Mouse (Mus musculus): ENCODE measurements at regions not wholly inside any gene's neighbourhood (a gene's known extent, or its start where the extent isn't known, plus 50 kb on each side); places are given as distances from the start of the nearest gene placed in this dataset.

DNA sequence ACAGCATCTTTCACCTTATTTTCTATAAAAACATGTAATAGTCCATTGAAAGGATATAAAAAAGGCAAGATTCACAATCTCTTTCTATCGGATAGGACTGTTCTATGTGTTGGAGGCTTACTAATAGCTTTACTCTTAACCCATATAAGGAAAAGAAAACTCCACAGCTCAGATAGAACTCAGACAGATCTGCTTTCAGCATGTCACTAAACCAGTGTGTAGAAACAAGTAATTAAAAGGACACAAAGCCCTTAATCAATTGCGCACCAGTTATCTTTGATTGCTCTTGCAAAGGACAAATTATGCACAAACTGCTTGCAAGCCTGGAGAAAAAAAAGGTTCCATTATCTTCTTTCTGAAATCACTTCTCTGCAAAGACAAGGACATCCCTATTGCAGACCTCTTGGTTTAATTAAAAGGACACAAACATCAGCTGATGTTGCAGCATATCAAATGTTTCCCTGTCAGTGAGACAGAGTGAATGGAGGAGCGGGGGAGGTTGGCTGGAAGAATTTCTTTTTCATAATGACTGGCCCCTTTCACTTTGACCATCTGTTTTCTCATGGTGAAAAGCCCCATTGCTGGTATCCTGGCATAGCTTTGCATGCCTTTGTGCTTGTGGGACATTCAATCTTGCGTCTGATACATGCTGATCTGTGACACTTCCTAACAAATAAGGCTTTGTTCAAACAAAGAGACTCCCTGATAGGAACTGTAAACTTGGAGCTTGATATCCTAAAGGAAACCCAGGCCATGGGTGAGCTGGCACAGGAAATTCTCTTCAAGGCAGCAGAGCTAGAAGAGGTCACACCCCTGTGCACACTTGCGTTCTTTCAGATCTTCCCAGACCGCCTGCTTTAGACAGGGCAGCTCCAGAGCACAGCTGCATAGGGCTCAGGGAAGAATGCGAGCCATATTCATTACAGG lies 162.8 kb upstream of the Rgmb start:
- Histone ChIP-seq H3K27ac (ENCODE audit: low read depth, low read length) (peak overlapping the region; percentile 76), H3K4me1 (replicated peaks; ENCODE audit: control insufficient read depth, insufficient read depth, low read length) (peaks cover 11% of the 10 kb centered on the region; the same call in 1 of the 2 replicates), H3K36me3 (ENCODE audit: control insufficient read depth, insufficient read depth, low read length) (no peaks in the 10 kb centered on the region), H3K9me3 (ENCODE audit: control insufficient read depth, low read length) (no peaks in the 10 kb centered on the region), H3K4me3 (ENCODE audit: low read depth, low read length) (no peak overlapping the region), H3K9ac (ENCODE audit: low read length) (no peak overlapping the region), H3K4me2 (ENCODE audit: low read depth, low read length, severe bottlenecking) (peak overlapping the region; percentile 18; the same call in 1 of the 2 replicates), H3K27me3 (ENCODE audit: control insufficient read depth, insufficient read depth, low read length) (no peaks in the 10 kb centered on the region)
- DNase-seq (ENCODE audit: low spot score), result peak; percentile 64
- 10% methylated on average over 7 of the region's 7 CpGs for WGBS
- peak; percentile 84 for ATAC-seq (replicated peaks; ENCODE audit: low FRiP score)

- 44% methylated on average over 5 of the region's 5 CpGs for WGBS
- no peak for ATAC-seq (replicated peaks; ENCODE audit: low FRiP score)
- Histone ChIP-seq H3K27me3 (ENCODE audit: control insufficient read depth, insufficient read depth, low read length) (no peaks in the 10 kb centered on the region), H3K4me2 (ENCODE audit: low read depth, low read length, severe bottlenecking) (no peak overlapping the region), H3K27ac (ENCODE audit: low read depth, low read length) (no peak overlapping the region), H3K9me3 (ENCODE audit: control insufficient read depth, low read length) (no peaks in the 10 kb centered on the region), H3K9ac (ENCODE audit: low read length) (no peak overlapping the region), H3K4me1 (replicated peaks; ENCODE audit: control insufficient read depth, insufficient read depth, low read length) (peaks cover 11% of the 10 kb centered on the region; the same call in 1 of the 2 replicates), H3K36me3 (ENCODE audit: control insufficient read depth, insufficient read depth, low read length) (no peaks in the 10 kb centered on the region), H3K4me3 (ENCODE audit: low read depth, low read length) (no peak overlapping the region)
- DNase-seq (ENCODE audit: low spot score), result no peak
Measured at GRCm38 (mm10) chr17:15991916-15992315, 161.1 kb upstream of the Rgmb start.

DNA sequence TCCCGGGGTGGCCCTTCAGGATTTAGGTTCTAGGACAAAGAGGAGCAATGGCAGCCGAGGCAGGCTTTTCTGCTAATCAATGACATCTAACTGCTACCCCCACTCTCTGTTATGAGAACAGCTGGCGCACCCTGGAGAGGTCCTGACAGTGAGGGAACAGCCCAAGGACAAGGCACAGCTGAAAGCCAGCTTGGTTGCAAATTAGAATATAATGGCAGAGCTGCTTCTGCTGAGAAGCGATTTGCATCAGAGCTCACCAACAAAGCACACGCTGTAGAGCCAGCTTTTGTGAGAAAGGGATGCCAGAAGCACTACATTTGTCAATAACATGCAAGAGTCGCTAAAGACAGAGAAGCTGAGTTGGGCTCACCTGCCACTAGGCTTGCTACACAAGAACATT lies 159.5 kb upstream of the Rgmb start:
- Histone ChIP-seq H3K27ac (ENCODE audit: low read depth, low read length) (peak overlapping the region; percentile 60), H3K27me3 (ENCODE audit: control insufficient read depth, insufficient read depth, low read length) (no peaks in the 10 kb centered on the region), H3K36me3 (ENCODE audit: control insufficient read depth, insufficient read depth, low read length) (no peaks in the 10 kb centered on the region), H3K4me2 (ENCODE audit: low read depth, low read length, severe bottlenecking) (no peak overlapping the region), H3K4me1 (replicated peaks; ENCODE audit: control insufficient read depth, insufficient read depth, low read length) (peaks cover 11% of the 10 kb centered on the region; the same call in 1 of the 2 replicates), H3K9me3 (ENCODE audit: control insufficient read depth, low read length) (no peaks in the 10 kb centered on the region), H3K9ac (ENCODE audit: low read length) (no peak overlapping the region), H3K4me3 (ENCODE audit: low read depth, low read length) (no peak overlapping the region)
- ATAC-seq (replicated peaks; ENCODE audit: low FRiP score) (peak; percentile 69), DNase-seq (ENCODE audit: low spot score) (peak; percentile 60)
- WGBS, result 1% methylated on average over 6 of the region's 6 CpGs

- 64% methylated on average over 2 of the region's 2 CpGs for WGBS
- no peaks in the 10 kb centered on the region for H3K27me3 ChIP-seq (ENCODE audit: control insufficient read depth, insufficient read depth, low read length)
- no peak overlapping the region for H3K27ac ChIP-seq (ENCODE audit: low read depth, low read length)
- H3K4me2 ChIP-seq (ENCODE audit: low read depth, low read length, severe bottlenecking), result no peak overlapping the region
- H3K36me3 ChIP-seq (ENCODE audit: control insufficient read depth, insufficient read depth, low read length), result no peaks in the 10 kb centered on the region
- no peaks in the 10 kb centered on the region for H3K9me3 ChIP-seq (ENCODE audit: control insufficient read depth, low read length)
- no peaks in the 10 kb centered on the region for H3K4me1 ChIP-seq (replicated peaks; ENCODE audit: control insufficient read depth, insufficient read depth, low read length)
- DNase-seq (ENCODE audit: low spot score) (no peak), ATAC-seq (replicated peaks; ENCODE audit: low FRiP score) (no peak; the same call in 1 of the 2 replicates)
- H3K9ac ChIP-seq (ENCODE audit: low read length), result no peak overlapping the region
- H3K4me3 ChIP-seq (ENCODE audit: low read depth, low read length), result no peak overlapping the region
Measured at GRCm38 (mm10) chr17:15981558-15981957, 150.7 kb upstream of the Rgmb start.

- WGBS, result 47% methylated on average over 7 of the region's 7 CpGs
- DNase-seq (ENCODE audit: low spot score), result peak; percentile 59
Measured at GRCm38 (mm10) chr17:15977374-15978031, 146.7 kb upstream of the Rgmb start.

DNA sequence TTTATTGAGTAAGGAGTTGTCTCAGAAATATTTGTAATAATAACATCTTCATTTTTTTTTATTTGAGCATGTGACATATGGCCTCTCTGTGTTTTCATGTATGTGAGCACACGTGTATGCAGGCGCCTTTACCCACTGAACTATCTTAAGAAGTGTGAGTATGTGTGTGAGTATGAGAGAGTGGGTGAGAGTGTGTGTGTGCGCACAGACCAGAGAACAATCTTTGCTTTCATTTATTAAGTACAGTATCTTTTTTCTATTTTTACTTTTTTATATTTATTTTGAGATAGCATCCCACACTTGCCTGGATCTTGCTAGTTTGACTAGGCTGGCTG lies 140.5 kb upstream of the Rgmb start:
- Histone ChIP-seq H3K27me3 (ENCODE audit: control insufficient read depth, insufficient read depth, low read length) (no peaks in the 10 kb centered on the region), H3K4me3 (ENCODE audit: low read depth, low read length) (no peak overlapping the region), H3K4me1 (replicated peaks; ENCODE audit: control insufficient read depth, insufficient read depth, low read length) (no peaks in the 10 kb centered on the region), H3K27ac (ENCODE audit: low read depth, low read length) (no peak overlapping the region), H3K9me3 (ENCODE audit: control insufficient read depth, low read length) (no peaks in the 10 kb centered on the region), H3K9ac (ENCODE audit: low read length) (no peak overlapping the region), H3K4me2 (ENCODE audit: low read depth, low read length, severe bottlenecking) (no peak overlapping the region), H3K36me3 (ENCODE audit: control insufficient read depth, insufficient read depth, low read length) (no peaks in the 10 kb centered on the region)
- 95% methylated on average over 3 of the region's 3 CpGs for WGBS
- no peak for ATAC-seq (replicated peaks; ENCODE audit: low FRiP score)
- DNase-seq (ENCODE audit: low spot score), result no peak

More at GRCm38 (mm10) chr17:15977374-15978031, 146.7 kb upstream of the Rgmb start:
- H3K4me3 ChIP-seq (ENCODE audit: low read depth, low read length), result no peak overlapping the region
- peak; percentile 88 for ATAC-seq (replicated peaks; ENCODE audit: low FRiP score)
- no peak overlapping the region for H3K9ac ChIP-seq (ENCODE audit: low read length)
- H3K4me1 ChIP-seq (replicated peaks; ENCODE audit: control insufficient read depth, insufficient read depth, low read length), result no peaks in the 10 kb centered on the region
- H3K27me3 ChIP-seq (ENCODE audit: control insufficient read depth, insufficient read depth, low read length), result no peaks in the 10 kb centered on the region
- peak overlapping the region; percentile 50; the same call in 1 of the 2 replicates for H3K27ac ChIP-seq (ENCODE audit: low read depth, low read length)
- H3K36me3 ChIP-seq (ENCODE audit: control insufficient read depth, insufficient read depth, low read length), result no peaks in the 10 kb centered on the region
- H3K4me2 ChIP-seq (ENCODE audit: low read depth, low read length, severe bottlenecking), result no peak overlapping the region
- H3K9me3 ChIP-seq (ENCODE audit: control insufficient read depth, low read length), result no peaks in the 10 kb centered on the region

- Histone ChIP-seq H3K4me1 (replicated peaks; ENCODE audit: control insufficient read depth, insufficient read depth, low read length) (no peaks in the 10 kb centered on the region), H3K27me3 (ENCODE audit: control insufficient read depth, insufficient read depth, low read length) (no peaks in the 10 kb centered on the region), H3K4me2 (ENCODE audit: low read depth, low read length, severe bottlenecking) (no peak overlapping the region), H3K4me3 (ENCODE audit: low read depth, low read length) (no peak overlapping the region), H3K36me3 (ENCODE audit: control insufficient read depth, insufficient read depth, low read length) (no peaks in the 10 kb centered on the region), H3K27ac (ENCODE audit: low read depth, low read length) (no peak overlapping the region), H3K9me3 (ENCODE audit: control insufficient read depth, low read length) (no peaks in the 10 kb centered on the region), H3K9ac (ENCODE audit: low read length) (no peak overlapping the region)
- WGBS, result 80% methylated on average over 6 of the region's 6 CpGs
- DNase-seq (ENCODE audit: low spot score), result no peak
- ATAC-seq (replicated peaks; ENCODE audit: low FRiP score), result no peak
Measured at GRCm38 (mm10) chr17:15970481-15971350, 139.9 kb upstream of the Rgmb start.

- Histone ChIP-seq H3K9ac (ENCODE audit: low read length) (no peak overlapping the region), H3K9me3 (ENCODE audit: control insufficient read depth, low read length) (no peaks in the 10 kb centered on the region), H3K4me1 (replicated peaks; ENCODE audit: control insufficient read depth, insufficient read depth, low read length) (no peaks in the 10 kb centered on the region), H3K4me2 (ENCODE audit: low read depth, low read length, severe bottlenecking) (no peak overlapping the region), H3K4me3 (ENCODE audit: low read depth, low read length) (no peak overlapping the region), H3K36me3 (ENCODE audit: control insufficient read depth, insufficient read depth, low read length) (no peaks in the 10 kb centered on the region), H3K27me3 (ENCODE audit: control insufficient read depth, insufficient read depth, low read length) (no peaks in the 10 kb centered on the region), H3K27ac (ENCODE audit: low read depth, low read length) (no peak overlapping the region)
- WGBS, result 92% methylated on average over 5 of the region's 5 CpGs
- DNase-seq (ENCODE audit: low spot score) (no peak), ATAC-seq (replicated peaks; ENCODE audit: low FRiP score) (no peak)
Measured at GRCm38 (mm10) chr17:15968331-15968730, 137.5 kb upstream of the Rgmb start.
